Mouse (Mus musculus): ENCODE results near the gene Reep3. TPM values are rescaled to one million over a fixed set of nuclear protein-coding genes. Genes with fewer than 3 reads are reported as not detected.
A peak's percentile ranks its signal among the peaks of the same experiment; 100 is the strongest.

Reep3 gene
- polyA plus RNA-seq, 1 experiment from 2014 or later, result 36.2 TPM

DNA sequence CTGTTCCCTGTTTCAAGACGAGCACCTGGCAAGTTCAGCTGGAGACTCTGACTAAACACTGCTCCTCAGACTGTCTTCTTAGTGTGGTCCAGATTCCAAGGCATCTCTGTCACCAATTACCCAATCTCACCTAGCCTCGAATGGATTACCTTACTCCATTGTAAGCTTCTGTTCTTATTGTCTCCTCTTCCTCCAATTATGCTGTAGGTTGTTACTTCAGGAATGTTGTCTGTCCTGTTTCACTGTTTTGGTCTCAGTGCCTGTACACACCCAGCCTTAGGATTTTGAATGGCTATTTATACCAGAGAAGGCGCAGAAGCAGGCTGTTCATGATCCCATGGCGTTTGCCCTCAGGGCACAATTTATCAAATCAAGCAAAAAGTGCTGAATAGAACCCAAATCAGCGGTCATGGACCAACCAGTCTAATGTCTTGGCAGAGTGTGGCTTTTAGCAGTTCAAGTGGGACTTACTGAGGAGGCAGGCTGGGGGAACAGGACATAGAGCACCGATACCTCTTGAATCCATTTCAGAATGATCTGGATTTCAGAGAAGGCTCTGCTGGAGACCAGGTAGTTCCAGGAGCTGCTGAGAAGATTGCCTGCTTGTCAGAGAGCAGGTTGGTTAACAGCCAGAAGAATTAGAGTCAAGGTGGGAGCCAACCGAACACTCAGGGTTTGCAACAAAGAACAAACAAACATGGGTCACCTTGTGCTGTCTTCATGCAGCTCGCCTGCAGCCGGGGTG lies 10.4 kb upstream of the Reep3 start:
- WGBS, result 64% methylated on average over 9 of the region's 9 CpGs
- Histone ChIP-seq H3K9me3 (no peaks in the 10 kb centered on the region), H3K27ac (replicated peaks) (no peak overlapping the region), H3K4me2 (no peak overlapping the region), H3K4me1 (replicated peaks) (peaks cover 74% of the 10 kb centered on the region), H3K36me3 (no peaks in the 10 kb centered on the region), H3K27me3 (no peaks in the 10 kb centered on the region), H3K9ac (no peak overlapping the region), H3K4me3 (no peak overlapping the region)
- no peak for ATAC-seq (ENCODE audit: low FRiP score, low read depth)

DNA sequence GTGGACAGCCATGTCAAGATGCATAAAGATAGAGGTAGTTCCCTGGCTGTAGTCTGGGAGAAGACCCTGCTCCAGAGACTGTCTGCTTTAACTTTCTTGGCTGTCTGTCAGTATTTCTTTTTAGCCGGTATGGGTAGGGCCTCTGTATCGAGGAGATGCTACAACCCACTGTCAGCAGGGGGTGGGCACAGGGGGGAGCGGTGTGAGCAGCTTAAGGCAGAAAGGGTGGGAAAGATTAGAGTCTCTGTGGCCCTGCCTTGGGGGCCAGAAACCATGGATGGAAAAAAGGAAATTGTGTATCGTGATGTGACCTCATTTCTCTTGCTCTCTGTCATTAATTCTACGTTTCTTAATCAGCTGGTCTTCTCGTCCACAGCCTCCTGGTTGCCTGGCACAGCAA lies 9.7 kb upstream of the Reep3 start:
- no peak overlapping the region for H3K4me3 ChIP-seq
- no peak overlapping the region for H3K9ac ChIP-seq
- ATAC-seq (ENCODE audit: low FRiP score, low read depth), result no peak

DNA sequence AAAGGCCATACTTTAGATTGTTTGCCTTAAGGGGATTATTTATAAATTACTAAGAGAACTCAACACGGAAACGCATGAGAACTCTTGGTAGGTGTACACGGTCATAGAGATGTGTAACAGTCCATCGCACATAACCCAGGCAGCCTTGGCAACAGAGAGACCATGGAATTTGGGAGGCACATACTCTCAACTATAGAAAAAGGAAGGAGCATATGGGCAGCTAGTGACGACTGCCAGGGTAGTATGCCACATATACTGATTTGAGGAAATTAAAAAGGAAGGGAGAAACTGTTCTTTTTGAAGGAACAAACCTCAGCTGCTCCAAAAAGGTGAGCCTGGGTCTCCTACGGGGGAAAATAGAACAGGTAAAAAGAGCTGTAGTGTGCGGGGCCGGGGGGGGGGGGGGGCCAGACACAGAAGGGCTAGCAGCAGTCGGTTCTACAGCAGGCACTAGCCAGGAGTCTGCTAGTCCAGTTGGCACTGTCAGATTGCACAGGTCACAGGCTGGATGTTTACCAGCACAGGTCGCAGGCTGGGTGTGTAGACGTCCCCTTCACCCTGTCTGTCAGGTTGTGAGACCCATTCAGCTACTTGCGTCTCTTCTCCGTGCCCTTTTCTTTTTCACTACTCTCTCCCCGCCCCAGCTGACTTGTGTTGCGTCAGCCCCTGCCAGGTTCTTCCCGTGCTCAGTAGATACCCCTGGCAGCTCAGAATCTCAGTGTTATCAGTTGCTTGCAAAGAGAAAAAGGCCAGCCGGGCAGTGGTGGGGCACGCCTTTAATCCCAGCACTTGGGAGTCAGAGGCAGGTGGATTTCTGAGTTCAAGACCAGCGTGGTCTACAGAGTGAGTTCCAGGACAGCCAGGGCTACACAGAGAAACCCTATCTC lies 8.8 kb upstream of the Reep3 start:
- Histone ChIP-seq H3K27me3 (no peaks in the 10 kb centered on the region), H3K9me3 (no peaks in the 10 kb centered on the region), H3K4me3 (no peak overlapping the region), H3K27ac (replicated peaks) (no peak overlapping the region), H3K9ac (no peak overlapping the region), H3K4me1 (replicated peaks) (peaks cover 83% of the 10 kb centered on the region), H3K36me3 (no peaks in the 10 kb centered on the region), H3K4me2 (no peak overlapping the region)
- ATAC-seq (ENCODE audit: low FRiP score, low read depth), result no peak
- WGBS, result 52% methylated on average over 19 of the region's 19 CpGs

More for the DNA sequence above, 9.7 kb upstream of the Reep3 start:
- Histone ChIP-seq H3K4me2 (no peak overlapping the region), H3K27ac (replicated peaks) (no peak overlapping the region), H3K4me1 (replicated peaks) (peaks cover 80% of the 10 kb centered on the region), H3K36me3 (no peaks in the 10 kb centered on the region), H3K9me3 (no peaks in the 10 kb centered on the region), H3K27me3 (no peaks in the 10 kb centered on the region)
- whole genome bisulfite sequencing, result 36% methylated on average over 6 of the region's 6 CpGs

DNA sequence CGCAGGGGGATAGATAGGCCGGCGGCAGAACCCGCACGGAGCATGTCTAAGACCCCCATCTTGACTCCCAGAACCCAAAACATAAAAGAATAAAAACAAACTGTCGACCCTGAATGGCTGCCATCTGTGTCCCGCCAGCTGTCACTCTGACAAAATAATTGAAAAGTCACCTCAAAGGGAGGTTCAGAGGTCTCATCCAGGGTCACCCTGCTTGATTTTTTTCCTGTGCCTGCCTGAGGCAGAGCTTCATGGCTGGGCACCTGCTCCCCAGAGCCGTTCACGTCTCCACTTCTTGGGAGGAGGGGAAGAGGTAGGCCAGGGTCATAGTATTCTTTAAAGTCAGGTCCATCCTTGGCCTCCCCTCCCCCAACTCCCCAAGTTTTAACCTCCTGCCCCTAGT lies 7.8 kb upstream of the Reep3 start:
- Histone ChIP-seq H3K9ac (no peak overlapping the region), H3K36me3 (no peaks in the 10 kb centered on the region), H3K4me3 (no peak overlapping the region), H3K9me3 (no peaks in the 10 kb centered on the region), H3K4me2 (no peak overlapping the region), H3K4me1 (replicated peaks) (peaks cover 93% of the 10 kb centered on the region), H3K27me3 (no peaks in the 10 kb centered on the region), H3K27ac (replicated peaks) (no peak overlapping the region)
- ATAC-seq (ENCODE audit: low FRiP score, low read depth), result no peak
- WGBS, result 14% methylated on average over 9 of the region's 9 CpGs

DNA sequence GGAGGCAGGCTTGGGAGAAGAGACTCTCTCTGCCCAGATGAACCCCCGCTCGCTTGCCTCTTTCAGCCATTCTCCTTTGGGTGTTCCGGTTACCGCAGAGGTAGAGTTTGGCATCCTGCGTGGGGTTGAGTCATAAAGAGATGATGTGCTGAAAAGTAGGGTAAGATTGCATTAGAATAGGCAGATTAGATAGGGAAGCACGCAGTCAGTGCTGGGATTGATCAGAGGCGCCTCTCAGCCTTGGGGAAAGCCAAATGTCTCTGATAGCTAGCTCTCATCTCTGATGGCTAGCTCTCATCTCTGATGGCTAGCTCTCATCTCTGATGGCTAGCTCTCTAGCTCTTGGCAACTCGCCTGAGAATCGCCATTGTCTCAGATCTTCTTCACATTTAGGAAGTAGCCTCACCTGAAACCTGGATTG lies 4.1 kb upstream of the Reep3 start:
- Histone ChIP-seq H3K4me3 (no peak overlapping the region), H3K9me3 (no peaks in the 10 kb centered on the region), H3K27me3 (no peaks in the 10 kb centered on the region), H3K36me3 (no peaks in the 10 kb centered on the region), H3K4me2 (no peak overlapping the region), H3K9ac (no peak overlapping the region), H3K4me1 (replicated peaks) (peaks cover 82% of the 10 kb centered on the region), H3K27ac (replicated peaks) (0 out of 2 replicates have a peak overlapping the region, but pooled peaks have one; percentile 8)
- ATAC-seq (ENCODE audit: low FRiP score, low read depth), result no peak
- WGBS, result 51% methylated on average over 9 of the region's 9 CpGs

DNA sequence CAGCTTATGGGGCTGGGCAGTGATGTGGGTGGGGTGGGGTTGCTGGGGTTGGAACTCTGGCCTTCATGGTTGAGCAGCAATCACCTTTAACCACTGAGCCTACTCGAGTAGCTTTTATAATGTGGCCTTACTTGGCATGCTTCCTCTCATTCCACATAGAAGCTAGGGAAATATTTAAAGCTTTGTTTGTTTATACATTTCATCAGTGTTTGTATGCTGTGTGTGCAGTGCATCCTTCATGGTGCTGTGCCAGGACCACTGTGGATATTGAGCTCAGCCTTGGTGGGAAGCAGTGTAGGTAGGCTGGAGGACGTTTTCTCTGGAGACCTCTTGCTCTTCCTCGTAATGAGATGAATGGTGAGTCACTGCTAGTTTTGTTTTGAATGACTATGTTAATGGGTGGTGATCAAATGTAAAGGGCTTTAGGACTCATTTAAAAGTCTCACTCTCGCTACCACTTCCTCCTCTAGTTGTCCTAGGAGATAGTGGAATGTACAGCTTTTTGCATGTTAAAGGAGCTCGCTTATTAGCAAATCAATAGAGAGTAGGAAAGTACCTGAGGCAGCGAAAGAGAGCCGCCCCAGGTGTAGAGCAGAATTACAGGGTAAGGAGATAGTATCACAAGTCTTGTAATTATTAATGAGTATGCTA lies 3.4 kb upstream of the Reep3 start:
- WGBS, result 22% methylated on average over 7 of the region's 7 CpGs
- Histone ChIP-seq H3K4me2 (peak overlapping the region; percentile 9; the same call in 1 of the 2 replicates), H3K9me3 (no peaks in the 10 kb centered on the region), H3K27me3 (no peaks in the 10 kb centered on the region), H3K4me1 (replicated peaks) (peaks cover 79% of the 10 kb centered on the region), H3K9ac (no peak overlapping the region), H3K36me3 (no peaks in the 10 kb centered on the region), H3K27ac (replicated peaks) (no peak overlapping the region), H3K4me3 (no peak overlapping the region)
- ATAC-seq (ENCODE audit: low FRiP score, low read depth), result no peak

DNA sequence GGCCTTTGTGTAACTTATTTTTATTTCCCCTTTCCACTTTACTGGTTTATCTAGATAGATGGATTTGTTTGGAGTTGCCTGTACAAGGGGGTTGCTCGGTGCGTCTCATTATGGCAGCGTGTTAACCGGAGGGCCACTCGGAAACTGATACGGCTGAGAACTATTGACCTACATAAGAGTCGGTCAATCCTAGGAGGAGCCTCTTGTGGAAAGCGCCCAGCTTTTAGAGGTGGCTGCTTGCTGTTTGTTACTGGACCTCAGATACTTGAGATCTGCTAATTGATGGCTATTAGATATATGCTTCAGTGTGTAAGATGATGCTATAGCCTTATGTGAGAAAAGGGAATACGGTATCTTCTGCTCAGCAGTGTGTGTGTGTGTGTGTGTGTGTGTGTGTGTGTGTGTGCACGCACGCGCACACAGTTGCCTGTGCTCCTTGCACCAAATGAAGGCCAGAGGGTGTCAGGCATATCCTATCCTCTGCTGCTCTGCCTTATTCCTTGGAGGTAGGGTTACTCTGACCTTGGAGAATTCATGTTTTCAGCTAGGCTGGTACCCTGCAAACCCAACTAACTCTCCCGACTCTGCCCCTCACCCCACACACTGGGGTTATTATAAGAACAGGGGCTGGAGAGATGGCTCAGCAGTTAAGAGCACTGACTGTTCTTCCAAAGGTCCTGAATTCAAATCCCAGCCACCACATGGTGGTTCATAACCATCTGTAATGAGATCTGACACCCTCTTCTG lies 2.6 kb upstream of the Reep3 start:
- Histone ChIP-seq H3K36me3 (no peaks in the 10 kb centered on the region), H3K9ac (0 out of 2 replicates have a peak overlapping the region, but pooled peaks have one; percentile 100), H3K4me1 (replicated peaks) (peaks cover 75% of the 10 kb centered on the region), H3K27ac (replicated peaks) (no peak overlapping the region), H3K4me3 (peak overlapping the region; percentile 96), H3K9me3 (no peaks in the 10 kb centered on the region), H3K4me2 (peak overlapping the region; percentile 85), H3K27me3 (no peaks in the 10 kb centered on the region)
- 52% methylated on average over 13 of the region's 13 CpGs for WGBS
- no peak for ATAC-seq (ENCODE audit: low FRiP score, low read depth)

DNA sequence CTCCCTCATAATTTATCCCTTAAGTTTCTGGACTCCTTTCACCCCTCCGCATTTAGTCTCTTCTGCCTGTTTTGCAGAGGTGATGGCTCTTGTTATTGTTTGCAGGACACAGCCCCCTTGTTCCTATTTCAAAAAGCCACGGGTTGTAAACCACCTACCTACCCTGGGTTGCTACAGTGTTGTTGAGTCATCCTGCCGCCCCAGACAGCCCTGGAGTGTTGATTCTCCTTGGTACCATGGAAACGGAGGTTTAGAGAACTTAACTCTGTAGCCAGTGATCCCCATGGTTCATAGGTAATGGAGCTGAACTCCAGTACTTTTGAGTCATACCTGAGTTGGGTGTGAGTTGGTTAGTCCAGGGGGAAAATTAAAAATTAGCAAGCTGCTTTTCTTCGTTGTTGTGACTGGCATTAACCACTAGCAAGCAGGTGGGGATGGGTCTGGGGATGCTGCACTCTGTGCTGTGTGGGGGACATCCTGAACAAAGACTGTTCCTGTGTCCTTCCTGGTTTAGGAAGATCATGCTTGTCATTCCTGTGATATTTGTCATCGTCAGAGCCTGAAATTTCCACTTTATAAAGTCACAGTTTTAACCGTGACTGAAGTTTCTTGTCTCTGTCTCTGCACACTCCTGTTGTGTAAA lies 1.8 kb upstream of the Reep3 start:
- peaks cover 67% of the 10 kb centered on the region for H3K4me1 ChIP-seq (replicated peaks)

DNA sequence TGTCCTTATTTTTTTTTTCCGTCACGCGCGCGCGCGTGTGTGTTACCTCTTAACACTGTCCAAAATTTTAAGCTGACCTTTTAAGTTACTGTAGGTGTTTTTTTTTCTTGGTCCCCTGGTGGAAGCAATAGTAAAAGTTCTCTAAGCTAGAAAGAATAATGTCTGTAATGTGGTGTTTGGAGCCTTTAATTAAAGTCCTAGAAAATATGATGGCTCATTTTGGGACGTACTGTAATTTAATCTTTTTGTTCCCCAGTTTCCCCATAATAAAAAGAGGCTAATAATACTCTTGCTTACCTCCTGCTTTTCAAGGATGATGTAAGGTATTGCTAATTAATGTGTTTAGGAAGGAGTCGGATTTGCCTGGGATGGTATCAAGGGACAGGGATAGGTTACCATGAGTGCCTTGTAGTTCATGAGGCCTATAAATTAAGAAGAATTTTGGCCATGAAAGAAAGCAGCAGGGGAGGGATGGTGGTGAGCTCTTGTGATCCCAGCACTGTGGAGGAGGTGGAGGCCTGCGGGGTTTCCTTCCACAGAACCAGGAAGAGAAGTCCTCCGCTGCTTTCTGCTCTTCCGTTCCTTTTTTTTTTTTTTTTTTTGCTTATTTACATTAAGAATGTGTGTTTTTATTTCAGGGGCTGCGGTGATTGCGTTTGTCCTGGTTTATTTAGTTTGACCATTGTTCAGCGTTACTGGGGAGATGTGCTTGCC lies 849 bp upstream of the Reep3 start:
- Histone ChIP-seq H3K27me3 (no peaks in the 10 kb centered on the region), H3K4me3 (peak overlapping the region; percentile 96), H3K4me1 (replicated peaks) (peaks cover 57% of the 10 kb centered on the region), H3K36me3 (no peaks in the 10 kb centered on the region), H3K9me3 (no peaks in the 10 kb centered on the region), H3K9ac (peak overlapping the region; percentile 100), H3K27ac (replicated peaks) (peak overlapping the region; percentile 100), H3K4me2 (peak overlapping the region; percentile 85)
- under 1% methylated on average over 15 of the region's 15 CpGs for WGBS
- ATAC-seq (ENCODE audit: low FRiP score, low read depth), result no peak

More for the DNA sequence above, 1.8 kb upstream of the Reep3 start:
- Histone ChIP-seq H3K27ac (replicated peaks) (0 out of 2 replicates have a peak overlapping the region, but pooled peaks have one; percentile 100), H3K9ac (peak overlapping the region; percentile 100), H3K27me3 (no peaks in the 10 kb centered on the region), H3K4me3 (peak overlapping the region; percentile 96), H3K36me3 (no peaks in the 10 kb centered on the region), H3K9me3 (no peaks in the 10 kb centered on the region), H3K4me2 (peak overlapping the region; percentile 85)
- ATAC-seq (ENCODE audit: low FRiP score, low read depth), result no peak
- 8% methylated on average over 7 of the region's 7 CpGs for WGBS

DNA sequence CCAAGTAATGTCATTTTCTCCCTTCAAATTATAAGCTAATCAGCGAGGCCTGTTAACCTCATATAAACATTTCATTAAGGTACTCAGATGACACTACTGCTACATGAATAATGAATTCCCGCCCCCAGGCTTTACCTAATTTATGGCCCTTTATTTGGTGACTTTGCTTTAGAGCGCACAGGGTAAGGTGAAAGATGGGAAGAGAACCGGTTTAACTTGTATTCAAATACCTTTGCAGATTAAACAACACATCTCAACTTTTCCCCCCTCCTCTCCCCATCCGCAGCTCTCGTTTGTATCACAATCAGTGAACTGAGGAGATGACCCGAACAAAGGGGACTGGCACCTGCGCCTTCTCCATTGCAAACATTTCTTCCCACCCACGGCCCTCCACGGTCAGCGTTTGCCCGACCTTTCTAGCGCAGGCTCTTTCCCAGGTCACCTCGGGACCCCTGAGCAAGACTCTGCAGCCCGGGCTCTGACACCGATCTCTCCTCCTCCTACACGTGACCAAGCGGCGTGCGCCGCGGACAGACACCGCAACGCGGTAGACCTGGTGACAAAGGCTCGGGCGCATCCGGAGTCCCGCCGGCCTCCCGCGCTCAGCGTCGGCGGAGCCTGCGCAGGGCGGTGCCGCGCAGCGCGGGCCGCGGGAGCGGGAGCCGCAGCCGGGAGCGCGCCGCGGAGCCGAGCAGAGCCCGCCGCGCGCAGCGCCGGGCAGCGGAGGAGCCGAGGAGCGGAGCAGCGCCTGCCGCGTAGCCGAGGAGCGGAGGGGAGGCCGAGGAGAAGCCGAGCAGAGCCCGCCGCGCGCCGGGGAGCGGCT lies 736 bp downstream of the Reep3 start, which contains the start of gene Jmjd1c:
Gene Jmjd1c (plus strand): TSS at position 328 of the 823 bp plus-strand sequence.
- H3K27ac ChIP-seq (replicated peaks), result peak within 1 kb of the TSS; percentile 100
- H3K9ac ChIP-seq, result peak within 1 kb of the TSS; percentile 100
- peak within 1 kb of the TSS; percentile 85 for H3K4me2 ChIP-seq
- ATAC-seq (ENCODE audit: low FRiP score, low read depth), result peak; percentile 93
- no peaks in the 10 kb centered on the region for H3K36me3 ChIP-seq
- H3K9me3 ChIP-seq, result no peaks in the 10 kb centered on the region
- H3K4me1 ChIP-seq (replicated peaks), result peaks cover 42% of the 10 kb centered on the region
- H3K4me3 ChIP-seq, result peak within 1 kb of the TSS; percentile 96
- 1% methylated on average over 67 of the region's 73 CpGs for whole genome bisulfite sequencing
- H3K27me3 ChIP-seq, result no peaks in the 10 kb centered on the region
